Mouse (Mus musculus): ENCODE data around the gene Plekhg1. TPM values are rescaled to one million over a fixed set of nuclear protein-coding genes. Genes with fewer than 3 reads are reported as not detected.

Gene Plekhg1
- total and polyA plus RNA-seq, 3 experiments: 3.6 to 11.0 (median 7.6) TPM

- TF ChIP-seq POLR2A (IDR thresholded peaks at IDR 0.05; ENCODE audit: insufficient read depth, low read depth, low read length): no peak
- TF ChIP-seq CTCF (IDR thresholded peaks at IDR 0.05): peak; percentile 32
- Histone ChIP-seq H3K4me3 (no peak overlapping the region), H3K27me3 (ENCODE audit: control insufficient read depth, insufficient read depth, low read length) (no peaks in the 10 kb centered on the region), H3K36me3 (ENCODE audit: control insufficient read depth, insufficient read depth, low read length) (no peaks in the 10 kb centered on the region), H3K27ac (no peak overlapping the region), H3K79me2 (replicated peaks; ENCODE audit: control insufficient read depth, insufficient read depth, low read length) (no peaks in the 10 kb centered on the region), H3K4me1 (ENCODE audit: control insufficient read depth, insufficient read depth, low read length) (no peaks in the 10 kb centered on the region; the same call in 1 of the 2 replicates), H3K9ac (ENCODE audit: low read depth, low read length) (no peak overlapping the region)
- WGBS: 83% methylated on average over 4 of the region's 4 CpGs
- DNase-seq: no peak
- intact Hi-C loops (cut with DNase I): loop anchor here (5.0 kb wide), 3 partner anchors 42 to 157 kb away; no protein-coding TSS in a partner anchor
These were observed 255.1 kb downstream of the Plekhg1 start for GRCm38 (mm10) chr10:3995277-3995676.

- DNase-seq: peak; percentile 70 to 72
- intact Hi-C loops (cut with DNase I): loop anchor here (1.0 to 5.0 kb wide), 5 partner anchors 41 to 350 kb away; no protein-coding TSS in a partner anchor
- no peak for TF ChIP-seq POLR2A (IDR thresholded peaks at IDR 0.05; ENCODE audit: insufficient read depth, low read depth, low read length)
- TF ChIP-seq EP300 (IDR thresholded peaks at IDR 0.05; ENCODE audit: insufficient read depth, low read depth, low read length): peak; percentile 91
- peak; percentile 88 for TF ChIP-seq CTCF (IDR thresholded peaks at IDR 0.05)
- no peak overlapping the region for H3K9ac ChIP-seq (ENCODE audit: low read depth, low read length)
- 43% methylated on average over 15 of the region's 15 CpGs for WGBS
- no peaks in the 10 kb centered on the region for H3K79me2 ChIP-seq (replicated peaks; ENCODE audit: control insufficient read depth, insufficient read depth, low read length)
- no peaks in the 10 kb centered on the region for H3K36me3 ChIP-seq (ENCODE audit: control insufficient read depth, insufficient read depth, low read length)
- H3K27ac ChIP-seq: no peak overlapping the region; the same call in 1 of the 2 replicates
- H3K27me3 ChIP-seq (ENCODE audit: control insufficient read depth, insufficient read depth, low read length): no peaks in the 10 kb centered on the region
- H3K4me1 ChIP-seq (ENCODE audit: control insufficient read depth, insufficient read depth, low read length): no peaks in the 10 kb centered on the region; the same call in 1 of the 2 replicates
- H3K4me3 ChIP-seq: no peak overlapping the region
These were observed 256.2 kb downstream of the Plekhg1 start for GRCm38 (mm10) chr10:3996170-3996876.

DNA sequence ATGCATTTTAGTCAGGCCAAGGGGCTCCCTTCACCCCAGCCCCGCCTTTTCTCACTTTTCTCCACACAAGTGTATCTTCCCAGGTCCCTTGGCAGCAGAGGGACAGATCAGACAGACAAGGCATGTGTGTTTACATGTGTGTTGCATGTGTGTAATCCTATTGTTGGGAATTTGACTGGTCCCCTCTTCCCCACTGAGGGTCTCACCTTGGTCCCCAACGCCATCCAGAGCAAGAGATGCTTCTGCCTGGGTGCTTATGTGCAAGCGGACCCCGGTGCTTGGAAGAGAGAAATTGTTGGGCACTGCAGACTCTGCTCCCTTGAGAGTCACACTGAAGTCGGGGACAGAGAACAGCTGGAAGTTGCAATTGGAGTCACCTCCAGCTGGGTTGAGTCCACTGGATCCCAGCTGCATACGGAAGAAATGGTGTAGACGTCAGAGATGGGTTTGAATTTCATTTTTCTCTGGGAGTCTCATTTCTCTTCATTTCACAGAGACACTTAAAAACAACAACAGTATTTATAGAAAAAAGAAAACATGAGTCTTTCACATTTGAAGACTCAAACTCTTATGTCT lies 257.8 kb downstream of the Plekhg1 start:
- no peak overlapping the region for H3K9ac ChIP-seq (ENCODE audit: low read depth, low read length)
- no peaks in the 10 kb centered on the region; the same call in 1 of the 2 replicates for H3K4me1 ChIP-seq (ENCODE audit: control insufficient read depth, insufficient read depth, low read length)
- 77% methylated on average over 7 of the region's 7 CpGs for WGBS
- no peak for TF ChIP-seq EP300 (IDR thresholded peaks at IDR 0.05; ENCODE audit: insufficient read depth, low read depth, low read length)
- no peak for TF ChIP-seq POLR2A (IDR thresholded peaks at IDR 0.05; ENCODE audit: insufficient read depth, low read depth, low read length)
- no peak for TF ChIP-seq CTCF (IDR thresholded peaks at IDR 0.05)
- no peaks in the 10 kb centered on the region for H3K36me3 ChIP-seq (ENCODE audit: control insufficient read depth, insufficient read depth, low read length)
- intact Hi-C loops (cut with DNase I): loop anchor here (2.0 to 5.0 kb wide), 4 partner anchors 39 to 349 kb away; no protein-coding TSS in a partner anchor
- no peak overlapping the region for H3K4me3 ChIP-seq
- no peaks in the 10 kb centered on the region for H3K79me2 ChIP-seq (replicated peaks; ENCODE audit: control insufficient read depth, insufficient read depth, low read length)
- H3K27me3 ChIP-seq (ENCODE audit: control insufficient read depth, insufficient read depth, low read length): no peaks in the 10 kb centered on the region
- no peak overlapping the region for H3K27ac ChIP-seq
- peak in 1 of 2 experiments; percentile 13 for DNase-seq

- WGBS: 83% methylated on average over 5 of the region's 5 CpGs
- H3K4me1 ChIP-seq (ENCODE audit: control insufficient read depth, insufficient read depth, low read length): no peaks in the 10 kb centered on the region; the same call in 1 of the 2 replicates
These were observed 262.5 kb downstream of the Plekhg1 start for GRCm38 (mm10) chr10:4002711-4003110.

GRCm38 (mm10) chr10:4005191-4005590 lies 265.0 kb downstream of the Plekhg1 start:
- Histone ChIP-seq H3K9ac (ENCODE audit: low read depth, low read length) (no peak overlapping the region), H3K27ac (no peak overlapping the region), H3K36me3 (ENCODE audit: control insufficient read depth, insufficient read depth, low read length) (no peaks in the 10 kb centered on the region), H3K79me2 (replicated peaks; ENCODE audit: control insufficient read depth, insufficient read depth, low read length) (no peaks in the 10 kb centered on the region), H3K4me3 (no peak overlapping the region), H3K4me1 (ENCODE audit: control insufficient read depth, insufficient read depth, low read length) (no peaks in the 10 kb centered on the region), H3K27me3 (ENCODE audit: control insufficient read depth, insufficient read depth, low read length) (no peaks in the 10 kb centered on the region)
- DNase-seq: no peak
- intact Hi-C loops (cut with DNase I): no loop called here
- TF ChIP-seq POLR2A (IDR thresholded peaks at IDR 0.05; ENCODE audit: insufficient read depth, low read depth, low read length): no peak
- no peak for TF ChIP-seq CTCF (IDR thresholded peaks at IDR 0.05)
- 63% methylated on average over 7 of the region's 7 CpGs for WGBS

More at GRCm38 (mm10) chr10:4002711-4003110, 262.5 kb downstream of the Plekhg1 start:
- intact Hi-C loops (cut with DNase I): no loop called here
- Histone ChIP-seq H3K9ac (ENCODE audit: low read depth, low read length) (no peak overlapping the region), H3K36me3 (ENCODE audit: control insufficient read depth, insufficient read depth, low read length) (no peaks in the 10 kb centered on the region), H3K27me3 (ENCODE audit: control insufficient read depth, insufficient read depth, low read length) (no peaks in the 10 kb centered on the region), H3K4me3 (no peak overlapping the region), H3K79me2 (replicated peaks; ENCODE audit: control insufficient read depth, insufficient read depth, low read length) (no peaks in the 10 kb centered on the region), H3K27ac (no peak overlapping the region)
- no peak for DNase-seq
- TF ChIP-seq EP300 (IDR thresholded peaks at IDR 0.05; ENCODE audit: insufficient read depth, low read depth, low read length): no peak
- no peak for TF ChIP-seq CTCF (IDR thresholded peaks at IDR 0.05)
- no peak for TF ChIP-seq POLR2A (IDR thresholded peaks at IDR 0.05; ENCODE audit: insufficient read depth, low read depth, low read length)
